Mouse (Mus musculus) spleen, adult 2 months (tissue): ENCODE results near the gene Defb21.

Experiments
- CTCF ChIP-seq: fragments of 200-500 bp; IDR thresholded peaks from 2 replicates; pipeline ENCODE4 v1.5.1; 2011; ENCODE audit warnings: mild to moderate bottlenecking, inconsistent platforms; ENCODE audit not compliant: insufficient read depth, insufficient read length, insufficient replicate concordance; ENCODE audit errors: extremely low read depth
- POLR2A ChIP-seq: fragments of 200-500 bp; IDR thresholded peaks from 2 replicates; pipeline ENCODE4 v1.6.1; 2011; ENCODE audit warnings: low read depth, low read length, inconsistent platforms

- TF ChIP-seq CTCF (no peak), POLR2A (no peak)
These were observed 29.1 kb upstream of the Defb21 start for GRCm38 (mm10) chr2:152543478-152543877.
